8 mouse cellular contexts compared by ENCODE assay signal in the genomic region with DNA sequence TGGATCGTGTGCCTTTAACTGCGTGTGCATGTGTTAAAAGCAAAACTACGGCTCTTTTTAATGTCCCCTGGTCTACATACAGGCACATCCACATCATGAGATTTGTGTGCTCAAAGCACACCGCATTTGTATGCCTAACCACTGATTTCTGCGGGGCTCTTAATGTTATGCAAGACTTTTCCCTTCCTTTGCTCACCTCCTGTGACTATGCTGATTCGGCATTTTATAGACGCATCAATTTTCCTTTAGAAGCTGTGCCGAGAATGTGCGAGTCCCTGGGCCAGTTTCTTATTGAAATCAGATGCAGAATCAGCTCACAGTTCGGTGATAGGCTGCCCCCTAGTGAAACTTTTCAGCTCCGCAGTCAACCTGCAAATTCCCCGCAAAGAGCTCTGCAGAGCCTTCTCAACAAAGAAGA.
DNase-seq lines count a peak whose midpoint lies in the region; ATAC-seq and TF ChIP-seq lines count a peak whose summit lies in the region.

No protein-coding gene starts in this region.

- 4% methylated on average over 12 of the region's 12 CpGs for WGBS in intestine, embryonic 14.5 days

- peak overlapping the region; percentile 51 for H3K4me2 ChIP-seq in intestine, embryonic 14.5 days (ENCODE audit: low read length)

- intact Hi-C loops in left cerebral cortex, postnatal 10 days (cut with DNase I) = loop anchor here (2.0 to 10.0 kb wide), 3 partner anchors 550 to 850 kb away; no protein-coding TSS in a partner anchor

- no peak overlapping the region for H3K27ac ChIP-seq in cortical plate, adult 2 months (ENCODE audit: insufficient read depth, low read length)
- no peak overlapping the region for H3K27ac ChIP-seq in intestine, embryonic 14.5 days (ENCODE audit: low read depth)

- TF ChIP-seq CTCF in cortical plate, adult 2 months (IDR thresholded peaks at IDR 0.05; ENCODE audit: extremely low read depth, insufficient read depth, low read length) = peak; percentile 86

- no peaks in the 10 kb centered on the region for H3K4me1 ChIP-seq in cortical plate, adult 2 months (ENCODE audit: control insufficient read depth, insufficient read depth, low read length)
- peaks cover 3% of the 10 kb centered on the region for H3K4me1 ChIP-seq in intestine, embryonic 14.5 days (replicated peaks; ENCODE audit: control insufficient read depth, insufficient read depth, low read length)

- no peaks in the 10 kb centered on the region for H3K9me3 ChIP-seq in intestine, embryonic 14.5 days (ENCODE audit: control insufficient read depth, low read length)

- H3K36me3 ChIP-seq in intestine, embryonic 14.5 days (ENCODE audit: control insufficient read depth, insufficient read depth, low read length) = no peaks in the 10 kb centered on the region

- no peak for TF ChIP-seq POLR2A in cortical plate, adult 2 months (IDR thresholded peaks at IDR 0.05; ENCODE audit: extremely low read depth, insufficient read depth, low read length)

- H3K27me3 ChIP-seq in intestine, embryonic 14.5 days (replicated peaks; ENCODE audit: control insufficient read depth, insufficient read depth, low read length) = no peaks in the 10 kb centered on the region

- H3K9ac ChIP-seq in intestine, embryonic 14.5 days (ENCODE audit: low read length) = 0 out of 2 replicates have a peak overlapping the region, but pooled peaks have one; percentile 11

- H3K4me3 ChIP-seq in cortical plate, adult 2 months (ENCODE audit: insufficient read depth, low read length) = peak overlapping the region; percentile 27
- H3K4me3 ChIP-seq in intestine, embryonic 14.5 days (ENCODE audit: low read depth, low read length) = peak overlapping the region; percentile 33

- DNase-seq in gastrocnemius, postnatal 25 days = peak; percentile 72
- peak; percentile 96 for DNase-seq in intestine, embryonic 14.5 days (ENCODE audit: low spot score)
- peak; percentile 84 to 89 for DNase-seq in left cerebral cortex, postnatal 10 days (ENCODE audit: extremely low spot score in 1 of 2, low spot score in 2 of 2)
- DNase-seq in mesoderm, embryonic 11.5 days (ENCODE audit: low read depth, low spot score) = peak; percentile 94
- peak; percentile 72 to 82 for DNase-seq in right cerebral cortex, postnatal 36 days (ENCODE audit: low spot score in 2 of 2)
- peak; percentile 73 to 83 for DNase-seq in urinary bladder, postnatal 4 days (ENCODE audit: low spot score in 2 of 2)

- peak; percentile 85 for ATAC-seq in activated CD4-positive, CD25-positive, alpha-beta regulatory T cell, adult 4 months
- 0 out of 2 replicates have a peak, but pooled peaks have one; percentile 43 for ATAC-seq in intestine, embryonic 14.5 days (replicated peaks; ENCODE audit: low FRiP score, low TSS enrichment, low read depth)
